Mouse (Mus musculus) lung, postnatal 0 days (tissue): ENCODE measurements at regions not wholly inside any gene's neighbourhood (a gene's known extent, or its start where the extent isn't known, plus 50 kb on each side); places are given as distances from the start of the nearest gene placed in this dataset.
A peak's percentile ranks its signal among the peaks of the same experiment; 100 is the strongest.

Experiments used
- CTCF ChIP-seq: IDR thresholded peaks from 2 replicates; pipeline ENCODE4 v1.5.1; 2016; ENCODE audit warnings: antibody characterized with exemption, mild to moderate bottlenecking
- EP300 ChIP-seq: IDR thresholded peaks from 2 replicates; pipeline ENCODE4 v1.6.1; 2016; ENCODE audit warnings: antibody characterized with exemption, mild to moderate bottlenecking, control low read depth

- peak; percentile 27; the same call in 1 of the 2 replicates for TF ChIP-seq CTCF
- TF ChIP-seq EP300 = peak; percentile 44; the same call in 1 of the 2 replicates
Observed at GRCm38 (mm10) chr13:51970051-51970450, 123.6 kb downstream of the Gadd45g start.
